Mouse (Mus musculus) liver, embryonic 12.5 days (tissue): ENCODE results near the gene Esr1. TPM values are rescaled to one million over a fixed set of nuclear protein-coding genes. Genes with fewer than 3 reads are reported as not detected.

ENCODE experiments used
- ATAC-seq: fragments of 200-750 bp; cut with Nextera tagmentation; 2 replicates; pipeline ENCODE4 v1.8.0; 2017; ENCODE audit warnings: moderate number of reproducible peaks, mild to moderate bottlenecking, moderate library complexity
- H3K27ac ChIP-seq: fragments of 300-500 bp; sonication (generic); 2 replicates; pipeline ENCODE4 v1.5.1; 2016; ENCODE audit warnings: mild to moderate bottlenecking
- H3K27me3 ChIP-seq: fragments of 300-500 bp; sonication (generic); replicated peaks from 2 replicates; pipeline ENCODE4 v1.6.1; 2016; ENCODE audit warnings: mild to moderate bottlenecking, moderate library complexity
- H3K36me3 ChIP-seq: fragments of 300-500 bp; sonication (generic); 2 replicates; pipeline ENCODE4 v1.6.1; 2016; ENCODE audit warnings: mild to moderate bottlenecking, moderate library complexity
- H3K4me1 ChIP-seq: fragments of 300-500 bp; sonication (generic); 2 replicates; pipeline ENCODE4 v1.6.1; 2016
- H3K4me2 ChIP-seq: fragments of 300-500 bp; sonication (generic); 2 replicates; pipeline ENCODE4 v1.6.1; 2016; ENCODE audit warnings: mild to moderate bottlenecking, moderate library complexity
- H3K4me3 ChIP-seq: fragments of 300-500 bp; sonication (generic); 2 replicates; pipeline ENCODE4 v1.5.1; 2016; ENCODE audit warnings: mild to moderate bottlenecking, moderate library complexity
- H3K9ac ChIP-seq: fragments of 300-500 bp; sonication (generic); 2 replicates; pipeline ENCODE4 v1.6.1; 2016; ENCODE audit warnings: mild to moderate bottlenecking, moderate library complexity
- H3K9me3 ChIP-seq: fragments of 300-500 bp; sonication (generic); replicated peaks from 2 replicates; pipeline ENCODE4 v1.6.1; 2016; ENCODE audit warnings: mild to moderate bottlenecking, moderate library complexity
- WGBS: fragments of 180-500 bp; shearing (Covaris S2); methylation state at CpG from one replicate; pipeline ENCODE4 v1.1.7; 2016; ENCODE audit not compliant: insufficient replicate concordance; 5-methylcytosine and 5-hydroxymethylcytosine counted together
- polyA plus RNA-seq: library from polyadenylated mRNA; unstranded; fragments of >200 nt; fragmentation: Nextera tagmentation; extraction: Ambion mirVana; gene quantifications from 2 replicates; pipeline ENCODE4 v1.2.1, GENCODE M21; 2016

Esr1 gene
- polyA plus RNA-seq, 1 experiment from 2014 or later = 0.01 TPM

DNA sequence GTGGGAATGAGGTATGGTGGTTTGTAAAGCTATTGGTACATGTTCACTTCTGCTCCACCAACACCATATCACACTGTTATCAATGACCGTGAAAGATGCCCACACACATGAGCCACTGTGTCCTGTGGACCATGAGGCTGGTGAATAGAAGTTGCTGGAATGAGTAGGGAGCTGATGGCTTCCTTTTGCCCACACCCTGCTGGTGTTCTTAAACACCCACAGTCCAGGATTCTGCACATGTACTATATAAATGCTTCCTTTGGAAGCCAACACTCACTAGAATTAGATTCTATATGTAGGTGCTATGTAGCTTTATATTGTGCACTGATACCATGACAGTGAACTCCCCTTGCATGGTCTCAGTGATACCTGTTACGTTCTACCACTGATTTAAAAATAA is 365.2 kb downstream of the Esr1 start:
- no peaks in the 10 kb centered on the region for H3K36me3 ChIP-seq
- no peaks in the 10 kb centered on the region for H3K27me3 ChIP-seq
- H3K9me3 ChIP-seq = no peaks in the 10 kb centered on the region
- no peaks in the 10 kb centered on the region for H3K4me1 ChIP-seq
- 62% methylated on average over 2 of the region's 2 CpGs for WGBS
- H3K4me3 ChIP-seq = no peak overlapping the region
- no peak for ATAC-seq
- H3K27ac ChIP-seq = no peak overlapping the region
- no peak overlapping the region for H3K9ac ChIP-seq
- H3K4me2 ChIP-seq = no peak overlapping the region

DNA sequence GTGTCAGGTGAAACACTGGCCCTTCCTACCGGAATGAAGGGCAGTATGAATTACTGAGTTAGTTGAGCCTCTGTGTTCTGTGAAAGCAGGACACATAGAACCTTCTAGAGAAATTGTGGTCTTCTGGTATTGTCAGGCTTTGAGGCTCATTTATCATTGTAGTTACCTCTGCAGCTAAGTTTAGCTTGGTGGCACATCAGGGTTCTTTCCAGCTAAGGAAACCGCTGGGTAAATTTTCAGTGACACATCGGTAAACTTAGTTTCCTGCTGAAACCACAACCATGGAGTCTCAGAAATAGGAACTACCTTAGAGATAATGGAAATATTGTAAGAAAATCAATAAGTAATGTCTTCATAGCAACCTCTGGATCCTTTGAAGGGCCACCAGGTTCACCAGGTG is 366.0 kb downstream of the Esr1 start:
- Histone ChIP-seq H3K4me2 (no peak overlapping the region), H3K4me3 (no peak overlapping the region), H3K27me3 (no peaks in the 10 kb centered on the region), H3K27ac (no peak overlapping the region), H3K36me3 (no peaks in the 10 kb centered on the region), H3K9me3 (no peaks in the 10 kb centered on the region), H3K9ac (no peak overlapping the region), H3K4me1 (no peaks in the 10 kb centered on the region)
- WGBS = 28% methylated on average over 3 of the region's 3 CpGs
- no peak for ATAC-seq

DNA sequence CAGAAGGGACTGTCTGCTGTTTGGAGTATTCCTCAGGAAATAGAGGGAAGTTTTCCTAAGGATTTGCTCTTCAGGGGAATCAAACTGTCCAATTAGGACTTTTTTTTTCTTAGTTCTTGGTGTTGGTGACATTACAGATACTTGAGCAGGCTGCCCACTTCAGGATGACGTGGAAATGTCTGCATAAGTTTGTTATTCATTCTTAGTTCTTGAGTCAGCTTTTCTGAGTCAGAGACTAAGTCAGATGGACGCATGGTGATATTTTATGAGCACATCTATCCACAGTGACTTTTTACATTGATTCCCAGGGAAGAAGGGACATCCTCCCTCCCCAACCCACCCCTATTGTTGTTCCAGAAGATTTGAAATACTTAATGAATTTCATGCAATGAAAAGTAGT is 372.5 kb downstream of the Esr1 start:
- no peak for ATAC-seq
- Histone ChIP-seq H3K9ac (no peak overlapping the region), H3K27me3 (no peaks in the 10 kb centered on the region), H3K36me3 (no peaks in the 10 kb centered on the region), H3K27ac (no peak overlapping the region), H3K4me1 (no peaks in the 10 kb centered on the region), H3K9me3 (no peaks in the 10 kb centered on the region), H3K4me3 (no peak overlapping the region), H3K4me2 (no peak overlapping the region)
- WGBS = 48% methylated on average over 2 of the region's 2 CpGs

DNA sequence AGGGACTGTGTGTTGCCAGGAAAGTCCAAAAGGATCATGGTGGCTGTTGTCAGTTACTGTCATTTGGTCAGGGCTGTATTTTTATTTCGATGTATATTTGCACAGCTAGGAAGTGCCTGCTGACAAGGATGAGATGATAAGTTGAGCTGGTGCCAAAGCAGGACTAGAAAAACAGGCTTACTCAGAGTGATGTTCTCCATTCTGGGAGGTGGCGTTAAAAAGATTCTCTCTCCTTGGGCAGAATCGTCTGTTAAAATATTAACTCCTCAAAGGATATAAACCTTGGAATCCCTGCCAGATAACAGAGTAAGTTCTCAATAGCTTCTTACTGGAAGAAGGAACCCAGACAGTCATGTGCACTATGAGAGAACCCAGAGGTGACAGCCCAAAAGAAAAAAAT is 382.4 kb downstream of the Esr1 start:
- Histone ChIP-seq H3K4me3 (no peak overlapping the region), H3K9ac (no peak overlapping the region), H3K27ac (no peak overlapping the region), H3K4me1 (no peaks in the 10 kb centered on the region), H3K27me3 (no peaks in the 10 kb centered on the region; the same call in 1 of the 2 replicates), H3K9me3 (no peaks in the 10 kb centered on the region), H3K4me2 (no peak overlapping the region), H3K36me3 (no peaks in the 10 kb centered on the region)
- no peak for ATAC-seq
- 69% methylated on average over 3 of the region's 3 CpGs for WGBS

DNA sequence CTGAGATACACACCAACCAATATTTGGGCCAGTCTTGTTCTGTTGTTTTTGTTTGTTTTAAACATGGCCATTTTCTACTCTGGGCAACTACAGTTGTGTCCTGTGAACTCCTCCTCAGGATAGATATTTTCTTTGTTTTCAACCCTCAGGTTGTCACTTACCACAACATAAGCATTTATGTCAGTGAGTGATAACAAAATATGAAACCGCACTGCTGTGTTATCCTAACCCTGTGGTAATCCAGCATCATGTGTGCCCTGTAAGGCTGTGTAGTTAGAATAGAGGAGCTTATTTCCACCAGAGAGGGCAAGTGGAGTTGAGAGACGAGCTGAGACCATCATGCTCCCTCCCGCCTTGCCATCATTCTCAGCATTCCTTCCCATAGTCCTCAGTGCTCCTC is 385.2 kb downstream of the Esr1 start:
- no peak for ATAC-seq
- no peak overlapping the region for H3K27ac ChIP-seq
- H3K4me2 ChIP-seq = no peak overlapping the region
- H3K27me3 ChIP-seq = no peaks in the 10 kb centered on the region; the same call in 1 of the 2 replicates
- H3K9me3 ChIP-seq = no peaks in the 10 kb centered on the region
- no peak overlapping the region for H3K4me3 ChIP-seq
- H3K36me3 ChIP-seq = no peaks in the 10 kb centered on the region
- 73% methylated on average over 3 of the region's 3 CpGs for WGBS
- no peak overlapping the region for H3K9ac ChIP-seq
- no peaks in the 10 kb centered on the region for H3K4me1 ChIP-seq

DNA sequence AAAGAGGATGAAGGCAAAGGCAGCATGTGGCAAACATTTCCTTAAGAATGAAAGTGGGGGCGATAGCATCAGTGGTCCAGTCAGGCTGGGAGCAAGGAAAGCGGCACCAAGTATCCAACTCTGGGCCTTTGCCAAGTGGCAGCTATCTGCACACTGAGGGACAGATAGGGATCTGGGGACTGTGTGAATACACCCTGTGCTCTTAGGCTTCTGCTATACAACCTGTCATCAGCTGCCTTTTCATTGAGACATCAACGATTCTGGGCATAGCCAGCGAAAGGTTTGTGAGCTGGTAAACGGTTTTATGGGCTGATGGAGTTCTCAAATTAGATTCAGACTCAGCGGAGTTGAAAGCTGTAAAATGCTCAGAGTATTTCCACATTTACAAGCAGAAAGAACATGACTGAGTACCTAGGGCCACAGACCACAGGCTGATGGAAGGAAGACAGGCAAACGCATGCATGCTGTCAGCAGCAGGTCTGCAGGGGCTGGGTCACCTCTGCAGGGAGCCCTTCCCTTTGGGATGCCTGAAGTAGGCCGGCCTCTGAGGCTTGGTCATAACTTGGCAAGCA is 397.5 kb downstream of the Esr1 start:
- no peaks in the 10 kb centered on the region for H3K9me3 ChIP-seq
- no peak overlapping the region for H3K4me3 ChIP-seq
- ATAC-seq = no peak
- no peaks in the 10 kb centered on the region for H3K4me1 ChIP-seq
- 69% methylated on average over 8 of the region's 8 CpGs for WGBS
- no peak overlapping the region for H3K4me2 ChIP-seq
- H3K27me3 ChIP-seq = no peaks in the 10 kb centered on the region
- no peaks in the 10 kb centered on the region for H3K36me3 ChIP-seq
- no peak overlapping the region for H3K9ac ChIP-seq
- no peak overlapping the region for H3K27ac ChIP-seq

DNA sequence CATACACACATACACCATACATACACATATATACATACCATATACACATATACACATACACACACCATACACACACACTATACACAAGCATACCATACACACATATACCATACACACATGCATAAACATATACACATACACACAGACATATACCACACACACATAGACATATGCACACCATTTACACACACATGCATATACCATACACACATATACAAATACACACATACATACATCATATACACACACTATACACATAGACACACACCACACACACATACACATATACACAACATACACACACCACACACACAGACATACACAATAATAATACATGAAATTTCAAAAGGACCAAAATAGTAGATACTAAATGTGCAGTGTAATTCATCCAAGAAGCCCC is 400.6 kb downstream of the Esr1 start:
- no peaks in the 10 kb centered on the region for H3K9me3 ChIP-seq
- H3K4me1 ChIP-seq = no peaks in the 10 kb centered on the region
- H3K9ac ChIP-seq = no peak overlapping the region
- no peaks in the 10 kb centered on the region for H3K27me3 ChIP-seq
- no peak overlapping the region for H3K27ac ChIP-seq
- H3K4me2 ChIP-seq = no peak overlapping the region
- H3K4me3 ChIP-seq = no peak overlapping the region
- no peaks in the 10 kb centered on the region for H3K36me3 ChIP-seq
- ATAC-seq = no peak

DNA sequence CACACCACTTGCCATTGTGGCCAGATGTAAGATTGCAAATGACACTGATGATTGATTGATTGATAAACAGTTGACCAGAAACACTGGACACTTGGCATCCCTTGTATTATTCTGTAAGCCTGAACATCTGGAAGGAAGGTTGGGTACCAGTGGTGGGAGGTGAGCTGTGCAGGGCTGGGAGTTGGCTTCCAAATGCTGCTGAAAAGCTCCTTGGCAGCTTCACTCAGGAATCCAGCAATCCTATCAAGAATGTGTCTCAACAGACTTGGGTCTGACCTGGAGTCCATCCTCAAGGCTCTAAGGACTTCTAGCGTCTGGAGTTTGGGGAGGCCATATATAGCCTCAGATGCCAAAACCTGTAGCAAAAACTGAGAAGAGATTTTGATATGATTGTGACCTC is 403.6 kb downstream of the Esr1 start:
- H3K36me3 ChIP-seq = no peaks in the 10 kb centered on the region
- no peaks in the 10 kb centered on the region for H3K4me1 ChIP-seq
- WGBS = 67% methylated on average over 1 of the region's 1 CpGs
- no peak overlapping the region for H3K4me3 ChIP-seq
- H3K9me3 ChIP-seq = no peaks in the 10 kb centered on the region
- H3K27me3 ChIP-seq = no peaks in the 10 kb centered on the region
- no peak for ATAC-seq
- H3K27ac ChIP-seq = no peak overlapping the region
- no peak overlapping the region for H3K9ac ChIP-seq
- H3K4me2 ChIP-seq = no peak overlapping the region

DNA sequence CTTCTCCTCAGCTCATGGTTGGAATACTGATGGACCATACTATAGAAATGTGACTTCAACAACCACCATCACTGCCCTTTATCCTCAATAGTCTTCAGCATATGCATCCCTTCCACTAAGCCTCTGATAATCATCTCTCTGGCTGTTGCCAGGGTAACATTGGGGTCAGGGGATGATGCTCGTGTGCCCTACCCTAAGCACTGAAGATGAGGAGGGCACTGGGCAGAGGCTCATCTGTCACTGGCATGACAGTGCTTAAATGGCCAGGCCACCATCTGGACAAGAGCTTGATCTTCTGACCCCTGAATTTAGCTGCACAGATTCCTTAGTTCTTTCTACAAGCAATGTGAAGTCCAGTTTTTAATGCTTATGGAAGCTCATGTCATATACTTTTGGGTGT is 405.8 kb downstream of the Esr1 start:
- no peak overlapping the region for H3K4me3 ChIP-seq
- ATAC-seq = no peak
- H3K27ac ChIP-seq = no peak overlapping the region
- H3K4me1 ChIP-seq = no peaks in the 10 kb centered on the region
- H3K36me3 ChIP-seq = no peaks in the 10 kb centered on the region
- no peaks in the 10 kb centered on the region for H3K9me3 ChIP-seq
- WGBS = 58% methylated on average over 1 of the region's 1 CpGs
- no peak overlapping the region for H3K9ac ChIP-seq
- H3K4me2 ChIP-seq = no peak overlapping the region
- H3K27me3 ChIP-seq = no peaks in the 10 kb centered on the region

DNA sequence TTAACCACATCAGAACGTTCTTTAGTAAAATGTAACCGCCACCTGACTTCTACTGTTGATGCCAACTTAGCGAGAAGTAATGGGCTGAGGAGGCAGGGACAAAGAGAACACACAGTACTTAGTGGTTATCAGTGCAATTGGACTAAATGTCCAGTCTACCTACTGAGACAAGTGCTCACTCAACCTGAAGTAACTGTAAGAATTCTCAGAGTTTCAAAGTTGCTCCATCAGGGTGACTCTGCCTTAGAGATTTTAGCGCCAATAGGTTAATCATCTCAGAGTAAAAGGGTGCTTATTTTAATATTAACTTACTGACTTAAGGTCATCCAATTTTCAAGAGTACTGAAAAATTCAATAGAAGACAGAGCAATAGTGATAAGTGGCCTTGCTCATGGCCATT is 414.5 kb downstream of the Esr1 start:
- no peak for ATAC-seq
- Histone ChIP-seq H3K9ac (no peak overlapping the region), H3K27me3 (no peaks in the 10 kb centered on the region), H3K4me2 (no peak overlapping the region), H3K4me3 (no peak overlapping the region), H3K36me3 (peaks cover 4% of the 10 kb centered on the region), H3K4me1 (no peaks in the 10 kb centered on the region), H3K27ac (no peak overlapping the region), H3K9me3 (no peaks in the 10 kb centered on the region)
- 89% methylated on average over 4 of the region's 4 CpGs for WGBS

DNA sequence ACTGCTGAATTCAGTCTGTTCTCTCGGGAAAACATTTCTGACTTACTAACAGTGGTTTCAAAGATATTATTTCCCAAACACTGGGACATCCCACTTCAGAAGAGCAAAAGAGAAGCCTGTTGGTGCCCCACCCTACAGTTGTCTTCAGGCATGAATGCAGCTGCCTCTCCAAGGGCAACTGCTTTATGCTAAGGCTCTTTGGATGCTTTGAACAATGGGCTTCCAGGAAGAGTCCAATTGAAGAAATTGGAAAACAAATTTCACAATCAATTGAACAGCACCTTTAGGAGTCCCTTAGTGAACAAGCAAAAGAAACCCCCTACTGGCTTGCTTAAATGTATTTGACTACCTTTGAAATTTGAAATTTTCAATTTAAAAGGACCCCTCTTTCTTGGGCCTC is 415.8 kb downstream of the Esr1 start:
- H3K4me2 ChIP-seq = no peak overlapping the region
- peaks cover 4% of the 10 kb centered on the region for H3K36me3 ChIP-seq
- no peaks in the 10 kb centered on the region for H3K9me3 ChIP-seq
- no peak overlapping the region for H3K4me3 ChIP-seq
- ATAC-seq = no peak
- H3K4me1 ChIP-seq = no peaks in the 10 kb centered on the region
- no peak overlapping the region for H3K9ac ChIP-seq
- H3K27ac ChIP-seq = no peak overlapping the region
- no peaks in the 10 kb centered on the region for H3K27me3 ChIP-seq
- 76% methylated on average over 1 of the region's 1 CpGs for WGBS

DNA sequence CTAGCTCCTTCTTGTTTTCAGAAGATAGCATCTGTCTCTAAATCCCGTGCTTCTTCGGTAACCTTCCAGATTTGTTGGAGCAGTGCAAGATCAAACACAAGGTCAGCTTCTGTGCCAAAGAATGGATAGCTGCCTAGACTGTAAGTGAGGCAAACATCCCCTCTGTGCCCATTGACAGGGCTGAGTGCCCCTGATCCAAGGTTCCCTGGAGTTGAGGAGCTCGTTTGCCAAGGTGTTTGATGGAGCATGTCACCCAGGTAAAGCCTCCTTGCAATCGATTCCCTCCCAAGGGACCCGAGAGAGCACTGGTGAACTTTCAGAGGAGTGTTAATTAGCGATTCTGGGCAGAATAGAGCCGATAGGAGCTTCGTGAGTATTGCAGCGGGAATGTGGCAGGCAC is 416.9 kb downstream of the Esr1 start:
- no peaks in the 10 kb centered on the region for H3K27me3 ChIP-seq
- H3K4me3 ChIP-seq = no peak overlapping the region
- H3K27ac ChIP-seq = no peak overlapping the region
- no peak overlapping the region for H3K4me2 ChIP-seq
- peaks cover 9% of the 10 kb centered on the region for H3K36me3 ChIP-seq
- no peaks in the 10 kb centered on the region for H3K4me1 ChIP-seq
- ATAC-seq = no peak
- H3K9ac ChIP-seq = no peak overlapping the region
- WGBS = 65% methylated on average over 9 of the region's 9 CpGs
- no peaks in the 10 kb centered on the region for H3K9me3 ChIP-seq

DNA sequence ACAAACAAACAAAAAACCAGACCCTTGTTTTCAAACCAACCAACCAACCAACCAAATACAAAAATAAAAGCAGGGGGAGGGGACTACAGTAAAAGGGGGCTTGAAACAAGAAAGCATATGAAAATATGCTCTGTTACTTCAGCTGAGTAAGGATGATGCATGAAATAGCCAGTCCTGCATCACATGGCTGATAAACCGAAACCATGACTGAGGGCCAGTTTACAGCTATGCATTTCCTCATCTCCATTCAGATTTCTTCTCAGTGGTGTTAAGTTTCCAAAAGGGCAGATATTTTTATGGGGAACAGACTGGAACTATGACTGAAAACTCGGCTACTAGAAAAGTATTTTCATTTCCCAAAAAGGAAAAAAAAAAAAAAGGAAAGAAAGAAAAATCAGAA is 417.8 kb downstream of the Esr1 start:
- no peaks in the 10 kb centered on the region for H3K4me1 ChIP-seq
- H3K27ac ChIP-seq = no peak overlapping the region
- no peak overlapping the region for H3K4me2 ChIP-seq
- H3K9ac ChIP-seq = no peak overlapping the region
- no peaks in the 10 kb centered on the region for H3K27me3 ChIP-seq
- 53% methylated on average over 2 of the region's 2 CpGs for WGBS
- no peaks in the 10 kb centered on the region for H3K9me3 ChIP-seq
- H3K4me3 ChIP-seq = no peak overlapping the region
- ATAC-seq = no peak
- peaks cover 9% of the 10 kb centered on the region for H3K36me3 ChIP-seq
